In the genomic region with DNA sequence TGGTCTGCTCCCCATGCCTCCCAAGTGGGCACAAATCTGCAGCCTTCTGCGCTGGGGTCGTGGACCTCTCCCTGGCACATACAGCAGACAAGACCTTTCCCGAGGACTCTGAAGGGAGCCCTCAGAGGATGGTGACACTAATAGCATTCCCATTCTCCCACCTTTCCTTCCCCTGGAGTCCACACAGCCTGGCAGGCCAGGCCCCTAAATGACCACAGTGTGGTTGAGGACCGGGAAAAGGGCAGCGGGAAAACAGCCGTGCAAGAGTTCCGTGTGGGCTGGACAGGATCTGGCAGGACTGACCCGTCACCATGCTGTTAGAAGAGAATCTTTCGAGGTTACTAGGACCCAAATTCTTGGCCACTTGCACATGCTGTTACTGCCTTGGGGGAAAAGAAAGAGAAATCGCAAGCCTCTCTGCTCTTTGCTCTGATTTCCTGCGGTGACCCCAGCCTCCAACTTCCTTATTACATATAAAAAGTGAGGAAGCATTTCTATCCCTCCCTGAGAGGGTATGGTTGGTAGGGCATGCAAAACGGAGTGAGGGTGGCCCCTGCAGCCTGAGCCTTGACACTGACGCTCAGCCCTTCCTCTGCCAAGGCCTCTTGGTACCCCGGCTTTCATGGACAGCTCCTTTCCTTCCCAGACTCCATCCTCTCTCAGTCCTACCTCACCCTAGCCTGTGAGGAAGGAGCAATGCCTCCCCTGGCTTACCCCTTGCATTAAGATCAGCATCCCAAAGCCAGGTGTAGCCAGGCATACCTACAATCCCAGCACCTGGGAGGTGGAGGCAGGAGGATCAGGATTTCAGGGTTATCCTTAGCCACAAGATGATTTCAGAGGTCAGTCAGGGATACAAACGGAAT, we compare ENCODE assay signal across 9 mouse cellular contexts. TPM values are rescaled to one million over a fixed set of nuclear protein-coding genes. Genes with fewer than 3 reads are reported as not detected.
DNase-seq lines count a peak whose midpoint lies in the region; ATAC-seq lines count a peak whose summit lies in the region.
"Had no signal": no experiment of that assay in that cellular context is flagged by ENCODE, and none has a peak within 500 bp of the region (broad histone marks: within the 10 kb centered on the region; RNA-seq: fewer than 3 reads in every experiment).

No protein-coding gene starts in this region.

- H3K4me2 ChIP-seq in hindbrain, embryonic 16.5 days (ENCODE audit: low read length), result no peak overlapping the region

- no peak overlapping the region for H3K4me3 ChIP-seq in heart, embryonic 10.5 days
- no peak overlapping the region for H3K4me3 ChIP-seq in hindbrain, embryonic 16.5 days (ENCODE audit: low read length)
- H3K4me3 ChIP-seq in megakaryocyte, embryonic 14.5 days (replicated peaks), result peak overlapping the region; percentile 92

- ATAC-seq in hindbrain, embryonic 16.5 days, result no peak

- peaks cover 63% of the 10 kb centered on the region for H3K4me1 ChIP-seq in heart, embryonic 10.5 days
- peaks cover 7% of the 10 kb centered on the region for H3K4me1 ChIP-seq in hindbrain, embryonic 16.5 days (ENCODE audit: control insufficient read depth, insufficient read depth, low read depth, low read length)
- H3K4me1 ChIP-seq in megakaryocyte, embryonic 14.5 days, result peaks cover 95% of the 10 kb centered on the region

- WGBS in heart, embryonic 10.5 days, result 64% methylated on average over 15 of the region's 15 CpGs
- 67% methylated on average over 15 of the region's 15 CpGs for WGBS in hindbrain, embryonic 16.5 days

- H3K9me3 ChIP-seq in heart, embryonic 10.5 days, result no peaks in the 10 kb centered on the region
- H3K9me3 ChIP-seq in hindbrain, embryonic 16.5 days (ENCODE audit: control insufficient read depth, low read length), result no peaks in the 10 kb centered on the region
- H3K9me3 ChIP-seq in megakaryocyte, embryonic 14.5 days, result no peaks in the 10 kb centered on the region

- no peaks in the 10 kb centered on the region for H3K27me3 ChIP-seq in heart, embryonic 10.5 days (ENCODE audit: insufficient read depth, poor library complexity, severe bottlenecking)
- H3K27me3 ChIP-seq in hindbrain, embryonic 16.5 days (replicated peaks; ENCODE audit: control insufficient read depth, insufficient read depth, low read length), result no peaks in the 10 kb centered on the region; the same call in 1 of the 2 replicates
- no peaks in the 10 kb centered on the region for H3K27me3 ChIP-seq in megakaryocyte, embryonic 14.5 days (replicated peaks)

- no peaks in the 10 kb centered on the region for H3K36me3 ChIP-seq in heart, embryonic 10.5 days
- H3K36me3 ChIP-seq in hindbrain, embryonic 16.5 days (ENCODE audit: control insufficient read depth, insufficient read depth, low read length), result no peaks in the 10 kb centered on the region
- peaks cover 14% of the 10 kb centered on the region for H3K36me3 ChIP-seq in megakaryocyte, embryonic 14.5 days (replicated peaks; ENCODE audit: low read length)

- peak overlapping the region; percentile 82 for H3K27ac ChIP-seq in heart, embryonic 10.5 days
- H3K27ac ChIP-seq in hindbrain, embryonic 16.5 days (ENCODE audit: low read depth, low read length), result no peak overlapping the region

- no peak for DNase-seq in heart, embryonic 10.5 days (ENCODE audit: low spot score)
- DNase-seq in heart, adult 8-10 months (ENCODE audit: low spot score), result no peak
- DNase-seq in MN1 (ENCODE audit: low spot score), result peak; percentile 44
- DNase-seq in thymus, postnatal 25 days, result no peak
- no peak for DNase-seq in right cerebral cortex, postnatal 36 days (ENCODE audit: low spot score in 2 of 2)
- no peak for DNase-seq in urinary bladder, postnatal 10 days (ENCODE audit: low spot score)

- H3K9ac ChIP-seq in hindbrain, embryonic 16.5 days (ENCODE audit: low read depth, low read length), result peak overlapping the region; percentile 59; the same call in 1 of the 2 replicates

RNA-seq across cellular contexts. Expression of a gene that starts 18.0 kb away (rescaled TPM):
- 2.7 and 5.2 TPM in 2 replicates for polyA plus RNA-seq in heart, embryonic 10.5 days (2016; fragmentation: Nextera tagmentation; extraction: Ambion mirVana)
- 10 to 100 TPM; 19.8 to 30.3 (median 23.0) TPM for total RNA-seq in heart, adult 8-10 months (2022)
- polyA plus RNA-seq in hindbrain, embryonic 16.5 days (2015; fragmentation: Nextera tagmentation; extraction: Ambion mirVana), result 10.2 and 12.7 TPM in 2 replicates
- 2.1 and 7.9 TPM in 2 replicates for polyA plus RNA-seq in megakaryocyte, embryonic 14.5 days (2012; ENCODE audit: insufficient read depth, low replicate concordance)

RNA-seq across cellular contexts. Expression of a gene that starts 27.5 kb away (rescaled TPM):
- 5.4 and 5.6 TPM in 2 replicates for polyA plus RNA-seq in heart, embryonic 10.5 days (2016; fragmentation: Nextera tagmentation; extraction: Ambion mirVana)
- total RNA-seq in heart, adult 8-10 months (2022), result 10 to 100 TPM; 12.1 to 14.7 (median 13.9) TPM
- 22.4 and 24.1 TPM in 2 replicates for polyA plus RNA-seq in hindbrain, embryonic 16.5 days (2015; fragmentation: Nextera tagmentation; extraction: Ambion mirVana)
- polyA plus RNA-seq in megakaryocyte, embryonic 14.5 days (2012; ENCODE audit: insufficient read depth, low replicate concordance), result 6.1 and 8.2 TPM in 2 replicates

RNA-seq across cellular contexts. Expression of a gene that starts 30.8 kb away (rescaled TPM):
- polyA plus RNA-seq in heart, embryonic 10.5 days (2016; fragmentation: Nextera tagmentation; extraction: Ambion mirVana), result not detected in 2 replicates
- not detected for total RNA-seq in heart, adult 8-10 months (2022)
- not detected in 2 replicates for polyA plus RNA-seq in hindbrain, embryonic 16.5 days (2015; fragmentation: Nextera tagmentation; extraction: Ambion mirVana)
- polyA plus RNA-seq in megakaryocyte, embryonic 14.5 days (2012; ENCODE audit: insufficient read depth, low replicate concordance), result not detected in 2 replicates
- total RNA-seq: left cerebral cortex, postnatal 4 days had no signal
